Mouse (Mus musculus) cerebellum, adult 11 months (tissue): Measurements from ENCODE around the gene Tgfbr1.
"Not testable (repeated sequence)": the region's sequence is repeated elsewhere in the genome, so short reads cannot be mapped to it uniquely, and the experiment has no call there.

ENCODE experiments used
- DNase-seq: peaks from one replicate; pipeline ENCODE4 v3.0.0; 2022

Tgfbr1 gene

GRCm38 (mm10) chr4:47349759-47350158, 3.3 kb upstream of the Tgfbr1 start:
- no peak for DNase-seq

- DNase-seq: peak; percentile 7
These were observed 1.5 kb upstream of the Tgfbr1 start for GRCm38 (mm10) chr4:47351386-47352049.

GRCm38 (mm10) chr4:47352061-47352661, 861 bp upstream of the Tgfbr1 start:
- DNase-seq: peak; percentile 10

DNA sequence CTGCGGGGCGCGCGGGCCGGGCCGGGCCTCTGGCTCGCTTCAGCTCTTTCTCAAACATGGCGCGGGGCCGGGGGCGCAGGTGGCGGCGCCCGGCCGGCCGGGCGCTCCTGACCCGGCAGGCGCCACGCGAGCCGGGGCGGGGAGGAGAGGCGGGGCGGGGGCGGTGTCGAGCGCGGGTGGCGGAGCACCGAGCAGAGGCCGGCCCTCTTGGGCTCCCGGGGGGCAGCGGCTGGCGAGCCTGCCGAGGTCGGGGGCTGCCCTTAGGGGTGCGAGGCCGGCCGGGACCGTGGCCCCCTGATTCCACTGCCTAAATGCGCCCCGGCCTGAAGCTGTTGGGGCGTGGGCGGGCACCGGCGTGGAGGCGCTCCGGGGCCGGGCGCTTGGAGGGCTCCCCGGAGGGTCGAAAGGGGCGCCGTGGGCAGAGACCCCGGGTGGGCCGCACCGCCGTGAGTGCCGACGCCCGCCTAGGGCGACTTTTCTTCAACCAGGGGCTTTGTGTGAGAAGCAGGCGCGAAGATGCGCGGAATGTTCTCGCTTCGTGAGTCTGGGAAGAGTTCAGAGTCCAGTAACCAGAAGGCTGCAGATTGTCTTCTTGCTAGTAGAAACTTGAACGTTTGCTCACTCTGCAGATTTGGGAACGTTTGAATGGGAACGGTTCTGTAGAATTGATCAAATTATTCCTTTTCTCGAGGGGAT, 542 bp downstream of the Tgfbr1 start:
- peak; percentile 13 for DNase-seq

DNA sequence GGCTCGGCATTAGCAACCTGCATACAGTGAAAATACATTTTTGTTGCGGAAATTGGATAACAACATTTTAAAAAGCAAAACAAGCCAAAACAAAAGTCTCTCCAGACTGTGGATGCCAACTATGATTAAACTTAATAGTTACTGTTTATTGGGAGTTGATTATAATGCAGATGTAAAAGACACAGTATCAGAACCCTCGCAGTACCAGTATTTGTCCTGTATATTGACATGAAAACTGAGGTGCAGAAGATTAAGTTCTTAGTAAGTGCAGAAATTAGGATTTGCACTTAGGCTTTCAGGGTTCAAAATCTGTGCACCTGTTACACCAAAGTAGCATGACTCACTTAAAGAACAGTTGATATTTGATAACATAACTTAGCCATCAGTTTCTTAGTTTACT, 1.3 kb downstream of the Tgfbr1 start:
- no peak for DNase-seq

DNA sequence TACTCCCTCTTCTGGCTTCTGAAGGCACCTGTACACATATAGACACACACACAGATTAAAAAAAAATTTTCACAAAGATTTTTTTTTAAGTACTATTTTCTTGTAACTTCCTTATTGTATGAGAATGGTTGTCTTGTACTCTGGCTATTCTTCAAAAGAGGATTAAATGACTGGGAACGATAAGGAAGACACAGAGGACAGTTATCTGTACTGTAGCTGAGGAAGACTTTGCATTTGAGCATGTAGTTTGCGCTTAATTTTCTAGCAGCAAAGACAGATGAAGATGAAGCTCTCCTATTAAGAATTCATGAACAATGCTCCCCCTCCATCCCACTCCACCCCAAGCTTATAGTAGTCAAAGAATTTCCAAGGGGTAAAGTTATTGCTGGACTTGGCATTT, 9.6 kb downstream of the Tgfbr1 start:
- DNase-seq: no peak

DNA sequence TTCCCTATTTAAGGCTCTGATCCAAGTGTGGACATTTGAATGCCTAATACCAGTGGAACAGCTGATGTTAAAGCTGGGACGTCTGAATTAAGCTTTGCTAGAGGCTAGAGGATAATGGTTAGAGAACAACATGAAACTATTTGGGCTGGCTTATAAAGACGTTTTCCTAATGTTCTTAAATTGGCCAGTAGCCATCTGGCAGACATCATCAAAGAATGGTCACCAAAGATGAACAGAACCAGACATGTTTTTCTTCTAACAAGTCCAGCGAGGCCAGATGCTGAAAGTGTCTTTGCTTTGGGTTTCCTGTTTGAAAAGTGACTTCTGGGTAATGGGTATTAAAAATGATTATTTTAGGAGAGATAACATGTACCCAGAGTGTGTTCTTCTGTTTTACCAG, 10.1 kb downstream of the Tgfbr1 start:
- no peak for DNase-seq

- no peak for DNase-seq
These were observed 15.7 kb downstream of the Tgfbr1 start for GRCm38 (mm10) chr4:47368717-47369116.

GRCm38 (mm10) chr4:47378716-47379115, 25.7 kb downstream of the Tgfbr1 start:
- DNase-seq: no peak

GRCm38 (mm10) chr4:47382426-47382825, 29.4 kb downstream of the Tgfbr1 start:
- no peak for DNase-seq

GRCm38 (mm10) chr4:47391926-47392325, 38.9 kb downstream of the Tgfbr1 start:
- DNase-seq: not testable (repeated sequence)

DNA sequence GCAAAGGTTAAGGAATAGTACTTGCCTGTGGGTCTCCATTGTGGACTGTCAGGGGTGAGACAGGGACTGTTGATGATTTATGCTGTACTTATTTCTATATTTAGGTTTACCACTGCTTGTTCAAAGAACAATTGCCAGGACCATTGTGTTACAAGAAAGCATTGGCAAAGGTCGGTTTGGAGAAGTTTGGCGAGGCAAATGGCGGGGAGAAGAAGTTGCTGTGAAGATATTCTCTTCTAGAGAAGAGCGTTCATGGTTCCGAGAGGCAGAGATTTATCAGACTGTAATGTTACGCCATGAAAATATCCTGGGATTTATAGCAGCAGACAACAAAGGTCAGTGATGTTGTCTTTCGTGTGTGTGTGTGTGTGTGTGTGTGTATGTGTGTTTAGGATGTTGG, 43.2 kb downstream of the Tgfbr1 start:
- DNase-seq: no peak

- no peak for DNase-seq
These were observed 45.1 kb downstream of the Tgfbr1 start for GRCm38 (mm10) chr4:47397951-47398687.

DNA sequence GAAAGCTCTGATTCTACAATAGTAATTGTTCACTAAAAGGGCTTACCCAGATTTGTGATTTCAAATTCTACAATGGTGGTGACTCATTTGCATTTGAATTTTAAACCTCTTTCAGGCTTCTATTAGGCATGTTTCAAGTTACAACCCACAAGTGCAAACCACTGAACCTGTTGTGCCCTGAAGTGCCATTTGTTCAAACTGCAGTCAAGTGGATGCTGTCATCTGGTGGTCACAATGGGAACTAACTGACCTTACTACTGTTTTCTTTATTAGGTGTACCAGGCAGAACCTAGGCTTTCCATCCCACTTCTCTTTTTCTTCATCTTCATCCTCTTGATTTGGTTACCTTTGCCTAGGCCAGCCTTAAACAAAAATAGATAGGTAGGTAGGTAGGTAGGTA, 46.8 kb downstream of the Tgfbr1 start:
- no peak for DNase-seq

DNA sequence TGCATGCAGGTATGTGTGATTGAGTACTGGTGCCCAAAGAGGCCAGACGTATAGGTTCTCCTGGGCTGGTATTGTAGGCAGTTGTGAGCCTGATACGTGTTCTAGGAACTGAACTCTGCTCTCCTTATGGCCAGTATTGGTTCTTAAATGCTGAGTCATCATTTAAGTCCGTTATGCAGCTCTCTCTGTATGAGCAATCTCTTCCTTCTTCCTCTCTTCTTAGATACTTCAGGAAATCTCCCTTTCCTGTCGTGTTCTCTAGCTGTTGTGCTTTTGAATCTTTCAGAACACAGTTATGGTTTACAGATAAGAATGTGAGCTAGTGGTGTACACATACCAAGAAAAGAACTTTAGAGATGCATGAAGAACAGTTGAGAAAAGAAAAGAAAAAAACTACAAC, 47.3 kb downstream of the Tgfbr1 start:
- no peak for DNase-seq

- no peak for DNase-seq
These were observed 49.2 kb downstream of the Tgfbr1 start for GRCm38 (mm10) chr4:47402200-47402599.

DNA sequence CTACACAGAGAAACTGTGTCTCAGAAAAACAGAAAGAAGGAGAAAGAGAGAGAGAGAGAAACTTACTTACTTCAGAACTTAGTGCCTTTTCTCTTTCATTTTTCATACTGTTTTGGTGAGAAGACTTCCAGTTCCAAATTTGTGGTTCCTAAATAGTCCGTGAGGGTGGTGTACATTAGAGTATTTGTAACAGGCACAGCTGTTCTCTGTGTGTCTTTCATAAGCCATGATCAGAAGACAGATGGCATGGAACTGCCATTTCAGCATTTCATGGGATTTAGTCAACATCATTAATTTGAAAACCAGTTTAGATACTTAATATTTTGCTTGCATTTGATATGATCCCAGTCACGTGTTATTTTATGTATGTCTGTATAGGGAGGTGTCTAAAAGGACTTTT, 51.5 kb downstream of the Tgfbr1 start:
- DNase-seq: no peak

DNA sequence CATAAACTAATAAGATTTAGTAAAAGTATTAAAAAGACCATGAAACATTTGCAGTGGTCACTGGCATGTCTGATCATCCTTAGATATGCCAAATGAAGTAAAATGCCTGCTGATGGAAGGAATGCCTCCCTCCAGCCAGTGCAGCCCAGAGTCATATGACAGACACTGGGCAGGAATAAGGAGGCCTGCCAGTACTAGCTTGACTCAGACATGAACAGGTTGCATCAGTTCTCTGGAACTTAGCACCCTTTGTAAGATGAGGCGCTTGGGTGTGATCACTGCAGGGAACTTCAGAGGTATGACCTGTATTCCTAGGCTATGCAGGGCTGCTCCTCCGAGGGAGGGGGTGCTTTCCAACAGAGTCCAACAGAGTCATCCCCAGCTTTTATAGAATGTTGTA, 54.1 kb downstream of the Tgfbr1 start:
- no peak for DNase-seq

DNA sequence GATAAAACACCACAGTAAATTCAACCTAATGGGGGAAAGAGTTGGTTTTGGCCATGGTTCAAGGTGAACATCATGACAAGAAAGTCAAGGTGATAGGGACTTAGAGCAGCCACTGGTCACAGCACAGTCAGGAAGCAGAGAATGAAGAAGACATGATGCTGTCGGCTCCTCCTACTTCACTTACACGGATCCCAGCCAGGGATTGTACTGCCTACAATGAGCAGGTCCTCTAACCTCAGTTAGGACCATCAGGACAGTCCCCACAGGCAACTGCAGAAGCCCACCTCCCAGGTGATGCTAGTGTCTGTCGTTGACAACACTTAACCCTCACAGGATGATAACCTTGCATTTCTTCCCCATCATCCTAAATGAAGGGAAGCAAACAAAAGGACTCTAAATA, 64.8 kb downstream of the Tgfbr1 start:
- no peak for DNase-seq

- no peak for DNase-seq
These were observed 66.4 kb downstream of the Tgfbr1 start for GRCm38 (mm10) chr4:47419268-47419973.

- no peak for DNase-seq
These were observed 67.2 kb downstream of the Tgfbr1 start for GRCm38 (mm10) chr4:47420191-47420590.

DNA sequence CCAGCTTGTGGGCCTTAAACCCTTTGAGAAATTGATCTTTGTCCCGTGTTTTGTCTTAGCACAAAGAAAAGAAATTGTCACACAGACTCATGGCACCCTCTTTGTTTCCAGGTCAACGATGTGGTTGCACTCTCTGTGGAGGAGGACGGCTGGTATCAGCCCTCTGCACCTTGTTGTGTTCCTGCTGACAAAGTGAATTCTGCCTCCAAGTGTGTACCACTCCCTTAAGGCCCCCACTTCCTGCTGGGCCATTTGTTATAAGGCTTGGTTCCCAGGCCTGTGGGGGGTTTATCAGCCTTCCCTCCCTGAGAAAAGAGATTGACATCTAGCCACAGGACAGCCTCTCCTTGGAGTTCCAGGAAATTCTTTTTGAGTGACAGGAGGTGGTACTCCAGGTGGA, 69.2 kb downstream of the Tgfbr1 start:
- DNase-seq: no peak

- no peak for DNase-seq
These were observed 69.9 kb downstream of the Tgfbr1 start for GRCm38 (mm10) chr4:47422946-47423345.
